Mouse (Mus musculus) layer of hippocampus, adult 2 months (tissue): ENCODE measurements around the gene Fgd5. TPM values are rescaled to one million over a fixed set of nuclear protein-coding genes. Genes with fewer than 3 reads are reported as not detected.
A peak's percentile ranks its signal among the peaks of the same experiment; 100 is the strongest.
"Not testable (repeated sequence)": the region's sequence is repeated elsewhere in the genome, so short reads cannot be mapped to it uniquely, and the experiment has no call there.

ENCODE experiments used
- DNase-seq, 2 experiments: peaks; one replicate each; pipeline ENCODE4 v3.0.0; 2022; ENCODE audit warnings: low spot score in 2 of 2
- H3K27ac ChIP-seq: fragments of 200-600 bp; 2 replicates; pipeline ENCODE4 v1.8.1; 2022
- H3K4me3 ChIP-seq: fragments of 200-600 bp; 2 replicates; pipeline ENCODE4 v1.8.1; 2022; ENCODE audit warnings: mild to moderate bottlenecking
- CTCF ChIP-seq: fragments of 200-600 bp; conservative IDR thresholded peaks from 2 replicates; pipeline ENCODE4 v1.8.1; 2022; ENCODE audit warnings: antibody characterized with exemption, mild to moderate bottlenecking, moderate library complexity
- long read RNA-seq, 2 experiments: library from polyadenylated mRNA; stranded (forward); transcript quantifications; one replicate each; pipeline ENCODE4 v2.0.0; 2021; ENCODE audit warnings: borderline mapping rate in 2 of 2
- total RNA-seq, 2 experiments: library from RNA; stranded (reverse); gene quantifications; 2 replicates each; pipeline ENCODE4 v1.2.3; 2021

Gene Fgd5
- 1 to 10 TPM; 4.3 to 5.7 TPM for total RNA-seq
- long read RNA-seq, experiment 1, full-length matches to known transcripts, result 1 of 2 reads
- long read RNA-seq, experiment 1, partial matches to known transcripts, result 1 of 2 reads
- long read RNA-seq, experiment 1, other reads (novel, unspliced or antisense), result 0 of 2 reads
- long read RNA-seq, experiment 2, full-length matches to known transcripts, result 3 of 5 reads
- long read RNA-seq, experiment 2, partial matches to known transcripts, result 2 of 5 reads
- long read RNA-seq, experiment 2, other reads (novel, unspliced or antisense), result 0 of 5 reads

DNA sequence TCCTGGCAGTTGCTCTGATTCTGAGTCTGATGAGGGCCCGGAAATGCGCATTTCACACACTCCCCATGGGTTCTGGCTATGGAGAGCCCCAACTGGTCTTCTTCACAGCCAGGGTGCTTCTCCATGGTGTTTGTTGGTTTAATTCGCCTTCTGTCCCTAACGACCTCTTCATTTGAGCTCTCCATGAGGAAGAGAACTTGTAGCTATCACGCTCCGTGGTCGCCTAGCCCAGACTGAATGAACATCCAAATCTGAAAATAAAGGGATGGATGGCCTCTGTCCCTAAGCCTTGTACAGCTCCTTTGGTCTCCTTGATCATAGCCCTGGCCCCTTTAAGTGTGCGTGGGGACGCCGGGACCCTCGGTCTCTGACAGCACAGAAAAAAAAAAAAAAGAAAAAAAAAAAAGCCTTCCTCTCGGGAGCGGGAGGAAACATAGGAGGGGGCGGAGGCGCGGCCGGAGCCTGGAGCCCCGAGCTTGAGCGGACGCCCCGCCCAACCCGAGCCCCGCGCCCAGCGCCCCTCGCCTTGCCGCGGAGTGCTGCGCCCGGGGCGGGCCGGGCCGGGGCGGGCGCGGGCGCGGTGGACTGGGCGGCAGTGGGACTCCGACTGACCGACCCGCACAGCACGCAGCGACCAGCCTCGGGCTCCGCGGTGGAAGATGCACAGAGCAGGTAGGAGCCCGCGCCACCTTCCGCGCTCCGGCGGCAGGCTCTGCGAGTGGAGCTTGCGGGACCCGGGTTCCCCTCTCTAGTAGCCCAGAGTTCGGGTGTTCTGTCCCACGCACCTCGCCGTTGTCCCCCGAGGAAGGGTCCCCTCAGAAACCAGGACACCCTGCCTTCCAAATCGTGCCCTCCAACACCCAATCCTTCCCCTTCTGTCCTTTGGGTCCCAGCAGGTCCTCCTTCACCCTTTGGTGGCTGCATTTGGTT, at the start of gene Fgd5:
Fgd5 (plus strand) TSS at position 508 of the 930 bp plus-strand sequence.
- Histone ChIP-seq H3K27ac (peak within 1 kb of the TSS; percentile 70), H3K4me3 (peak within 1 kb of the TSS; percentile 52)
- no peak for TF ChIP-seq CTCF
- DNase-seq, result no peak

DNA sequence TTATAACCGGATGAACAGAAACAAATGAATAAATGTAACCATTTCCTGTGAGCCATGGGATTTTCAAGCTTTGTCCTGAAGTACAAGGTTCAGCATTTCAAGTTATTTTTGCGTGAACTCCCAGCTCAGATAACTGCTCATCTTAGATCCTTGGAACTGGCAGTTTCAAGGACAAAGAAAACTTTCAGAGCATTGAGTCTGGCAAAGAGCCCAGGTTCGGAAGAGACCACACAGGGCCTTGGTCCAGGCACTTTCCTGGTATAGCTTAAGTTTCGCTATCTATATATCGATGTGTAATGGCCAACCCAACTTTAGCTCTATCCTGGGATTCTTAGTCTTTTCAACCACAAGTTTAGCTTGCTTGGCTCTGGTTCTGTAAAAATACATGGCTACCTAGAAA, 47.4 kb upstream of the Fgd5 start:
- no peak overlapping the region for H3K4me3 ChIP-seq
- DNase-seq, result no peak
- TF ChIP-seq CTCF, result no peak
- no peak overlapping the region for H3K27ac ChIP-seq

DNA sequence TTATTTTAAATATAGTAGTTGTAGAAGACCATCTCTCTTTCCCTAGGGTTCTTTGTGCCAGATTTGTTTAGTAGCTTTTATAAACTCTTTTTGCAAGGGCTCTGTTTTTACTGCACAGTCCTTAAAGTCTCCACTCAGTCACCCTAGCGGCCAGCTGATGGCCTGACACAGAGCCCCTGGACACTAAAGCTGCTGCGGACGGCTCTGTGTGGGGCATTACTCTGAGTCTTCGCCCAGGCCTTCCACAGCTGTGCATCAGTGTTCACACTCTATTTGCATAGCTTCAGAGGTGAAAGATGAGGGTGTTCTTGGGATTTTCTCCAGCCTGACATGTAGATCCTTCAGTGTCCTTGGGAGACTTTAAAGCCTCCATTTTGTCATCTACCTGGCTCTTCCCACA, 40.2 kb upstream of the Fgd5 start:
- no peak overlapping the region for H3K27ac ChIP-seq
- DNase-seq, result no peak
- 0 out of 2 replicates have a peak, but pooled peaks have one; percentile 10 for TF ChIP-seq CTCF
- H3K4me3 ChIP-seq, result no peak overlapping the region

DNA sequence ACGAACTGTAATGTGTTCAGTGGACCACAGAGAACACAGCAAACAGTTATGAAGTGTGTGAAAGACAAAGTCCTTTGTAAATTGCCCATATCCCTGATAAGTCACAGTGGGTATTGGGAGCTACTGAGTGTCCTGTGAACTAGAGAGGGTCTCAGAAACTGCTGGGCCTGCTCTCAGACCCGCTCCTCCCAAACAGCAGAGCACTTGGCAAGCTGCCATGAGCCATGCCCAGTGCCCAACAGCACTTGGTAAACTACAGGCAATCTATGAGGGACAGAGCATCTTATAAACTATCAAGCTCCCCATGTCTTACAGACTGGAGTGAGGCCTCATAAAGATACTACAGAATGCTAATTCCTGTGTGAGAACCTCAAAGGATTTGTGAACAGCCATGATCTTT, 30.3 kb upstream of the Fgd5 start:
- no peak for DNase-seq
- no peak overlapping the region for H3K27ac ChIP-seq
- TF ChIP-seq CTCF, result no peak
- H3K4me3 ChIP-seq, result no peak overlapping the region

DNA sequence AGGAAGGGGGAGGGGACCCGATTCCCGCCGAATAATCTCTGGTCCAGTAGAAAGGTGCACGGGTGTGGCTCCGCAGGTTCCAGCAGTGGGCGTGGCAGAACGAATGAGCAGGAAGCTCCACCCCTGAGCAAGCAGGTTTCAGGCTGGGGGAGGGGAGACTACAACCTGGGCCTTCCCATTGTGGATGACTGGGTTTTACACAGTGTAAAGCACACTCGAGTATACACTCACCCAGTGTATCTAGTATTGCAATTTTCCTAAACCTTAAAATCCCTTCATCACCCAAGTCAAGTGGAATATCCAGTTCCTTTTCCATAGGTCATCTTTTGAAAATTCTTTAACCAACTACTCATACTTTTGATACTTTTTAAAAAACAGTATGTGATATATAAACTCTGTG, 20.7 kb upstream of the Fgd5 start:
- not testable (repeated sequence) for H3K4me3 ChIP-seq, DNase-seq, H3K27ac ChIP-seq

DNA sequence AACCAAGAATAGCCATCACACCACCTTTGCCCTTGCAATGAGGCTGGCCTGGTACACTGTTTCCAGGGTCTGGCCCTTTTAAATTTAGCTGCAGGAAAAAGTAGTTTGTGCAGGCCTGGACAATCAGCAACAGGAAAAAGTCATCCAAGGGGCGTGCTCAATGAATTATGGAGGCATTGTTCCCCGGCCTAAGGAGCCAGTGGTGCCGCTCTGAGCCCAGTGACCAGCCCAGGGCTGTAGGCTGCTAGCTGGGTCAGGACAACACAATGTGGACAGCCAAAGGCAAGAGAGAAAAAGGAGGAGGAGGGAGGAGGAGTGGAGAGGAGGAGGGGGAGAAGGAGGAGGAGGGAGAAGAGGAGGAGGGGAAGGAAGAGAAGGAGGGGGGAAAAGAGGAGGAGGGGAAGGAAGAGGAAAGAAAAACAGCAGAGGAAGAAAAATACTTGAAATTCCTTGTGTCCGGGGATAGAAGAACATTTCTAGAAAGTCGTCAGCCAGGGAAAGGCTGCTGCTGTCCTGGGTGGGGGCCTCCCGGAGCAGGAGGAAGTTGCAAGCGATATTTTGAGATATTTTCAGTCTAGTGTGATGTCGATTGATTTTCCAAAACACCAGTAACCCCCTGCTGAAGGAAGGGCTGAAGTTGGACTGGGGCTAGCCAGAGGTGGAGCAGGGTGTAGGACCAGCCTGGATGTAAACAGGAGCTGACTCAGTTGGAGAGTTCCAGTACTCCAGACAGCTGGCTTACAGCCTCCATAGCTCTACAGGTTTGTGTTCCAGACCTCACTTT, 18.5 kb upstream of the Fgd5 start:
- TF ChIP-seq CTCF, result no peak
- no peak for DNase-seq
- H3K27ac ChIP-seq, result peak overlapping the region; percentile 52; the same call in 1 of the 2 replicates
- H3K4me3 ChIP-seq, result no peak overlapping the region; the same call in 1 of the 2 replicates

DNA sequence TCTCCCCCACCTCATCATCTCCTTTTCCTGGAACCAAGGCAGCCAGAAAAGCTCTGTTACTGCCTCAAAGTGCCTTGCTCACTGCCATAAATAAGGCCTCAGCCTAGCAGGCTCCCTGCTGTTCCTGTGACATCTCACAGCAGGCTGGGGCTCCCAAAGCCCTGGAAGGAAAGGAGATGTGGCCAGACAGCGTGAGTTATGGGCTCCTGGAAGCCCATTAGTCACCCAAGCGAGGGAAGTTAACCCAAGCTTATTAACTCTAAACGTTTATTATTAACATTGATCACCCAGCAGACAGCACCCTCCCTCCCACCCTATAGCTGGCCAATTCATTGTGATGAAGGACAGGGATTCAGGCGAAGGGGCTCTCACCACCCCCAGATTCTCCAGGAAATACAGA, 15.2 kb upstream of the Fgd5 start:
- no peak for TF ChIP-seq CTCF
- no peak overlapping the region for H3K4me3 ChIP-seq
- no peak for DNase-seq
- H3K27ac ChIP-seq, result no peak overlapping the region

DNA sequence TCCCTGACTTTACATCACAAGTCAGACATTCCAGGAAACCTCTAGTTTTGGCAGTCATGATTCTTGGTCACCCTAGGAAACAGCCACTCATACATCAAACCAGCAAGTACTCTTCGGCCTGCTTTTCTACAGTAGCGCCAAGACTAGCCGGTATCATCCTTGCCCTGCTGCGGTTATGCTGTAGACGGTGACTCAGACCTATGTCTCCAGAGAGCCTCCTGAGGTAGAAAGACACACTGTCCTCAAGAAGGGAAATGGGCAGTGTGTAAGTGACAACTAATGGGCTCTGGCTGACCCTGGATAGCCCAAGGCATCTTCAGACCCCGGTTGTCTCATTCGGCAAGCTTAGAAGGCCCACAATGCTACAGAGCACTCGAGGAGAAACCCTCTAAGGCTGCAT, 13.6 kb upstream of the Fgd5 start:
- no peak overlapping the region for H3K4me3 ChIP-seq
- no peak for DNase-seq
- TF ChIP-seq CTCF, result no peak
- H3K27ac ChIP-seq, result no peak overlapping the region

DNA sequence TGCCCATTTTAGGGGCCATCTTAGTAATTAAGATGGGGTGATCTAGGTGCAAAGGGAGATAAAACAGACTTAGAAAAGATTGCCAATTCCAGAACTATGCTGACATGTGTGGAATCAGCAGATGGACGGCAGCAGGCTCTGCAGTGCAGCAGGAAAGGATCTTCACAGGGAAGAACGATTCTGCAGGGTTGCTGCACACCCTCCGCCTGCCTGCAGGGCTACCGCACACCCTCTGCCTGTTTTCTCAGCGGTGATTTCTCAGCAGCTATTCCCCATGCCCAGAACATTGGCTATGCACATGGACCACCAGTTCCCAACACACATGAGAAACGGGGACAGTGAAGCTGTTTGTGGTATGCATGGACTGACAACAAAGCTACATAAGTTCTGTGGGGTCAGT, 12.7 kb upstream of the Fgd5 start:
- H3K27ac ChIP-seq, result no peak overlapping the region
- no peak for DNase-seq
- no peak overlapping the region for H3K4me3 ChIP-seq
- peak; percentile 58 for TF ChIP-seq CTCF

DNA sequence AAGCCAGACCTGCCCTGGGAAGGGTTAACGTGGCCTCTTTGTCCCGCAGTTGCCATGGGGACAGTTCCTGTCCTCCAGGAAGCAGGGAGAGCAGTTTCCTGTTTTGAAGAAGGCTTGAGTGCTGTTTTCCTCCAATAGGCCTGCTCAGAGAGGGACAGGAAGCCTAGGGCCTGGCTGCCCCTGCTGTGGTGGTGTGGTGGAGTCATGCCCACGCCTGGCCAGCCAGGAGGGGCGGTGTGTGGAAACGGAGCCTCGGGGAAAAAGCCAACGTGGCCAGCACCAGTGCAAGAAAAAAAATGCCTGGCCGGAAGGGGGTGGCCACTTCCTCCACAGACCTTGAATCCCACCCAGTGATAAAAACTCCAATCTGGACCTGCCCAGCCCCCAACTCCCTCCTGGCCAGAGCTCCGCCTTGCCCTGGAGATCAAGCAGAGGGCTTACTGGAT, 6.5 kb upstream of the Fgd5 start:
- no peak for DNase-seq
- H3K4me3 ChIP-seq, result no peak overlapping the region
- TF ChIP-seq CTCF, result peak; percentile 40
- H3K27ac ChIP-seq, result peak overlapping the region; percentile 46; the same call in 1 of the 2 replicates

DNA sequence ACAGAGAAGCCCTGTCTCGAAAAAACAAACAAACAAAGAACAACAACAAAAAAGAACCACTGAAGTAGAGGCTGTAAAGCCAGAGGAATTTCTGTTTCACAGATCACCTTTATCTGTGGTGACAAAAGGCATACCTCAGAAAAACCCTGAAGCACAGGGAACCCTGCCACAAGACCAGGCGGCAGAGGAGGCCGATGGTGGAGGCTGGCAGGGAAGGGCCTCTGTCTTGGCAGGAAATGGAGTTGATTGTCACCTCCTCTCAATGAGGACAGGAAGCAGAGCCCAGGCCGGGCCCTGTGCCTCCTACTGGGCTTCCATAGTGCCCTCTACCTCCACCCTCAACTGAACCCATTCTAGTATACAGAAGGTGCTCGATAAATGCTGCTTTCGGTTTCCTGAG, 4.7 kb upstream of the Fgd5 start:
- no peak overlapping the region for H3K4me3 ChIP-seq
- no peak for TF ChIP-seq CTCF
- H3K27ac ChIP-seq, result no peak overlapping the region
- DNase-seq, result no peak

DNA sequence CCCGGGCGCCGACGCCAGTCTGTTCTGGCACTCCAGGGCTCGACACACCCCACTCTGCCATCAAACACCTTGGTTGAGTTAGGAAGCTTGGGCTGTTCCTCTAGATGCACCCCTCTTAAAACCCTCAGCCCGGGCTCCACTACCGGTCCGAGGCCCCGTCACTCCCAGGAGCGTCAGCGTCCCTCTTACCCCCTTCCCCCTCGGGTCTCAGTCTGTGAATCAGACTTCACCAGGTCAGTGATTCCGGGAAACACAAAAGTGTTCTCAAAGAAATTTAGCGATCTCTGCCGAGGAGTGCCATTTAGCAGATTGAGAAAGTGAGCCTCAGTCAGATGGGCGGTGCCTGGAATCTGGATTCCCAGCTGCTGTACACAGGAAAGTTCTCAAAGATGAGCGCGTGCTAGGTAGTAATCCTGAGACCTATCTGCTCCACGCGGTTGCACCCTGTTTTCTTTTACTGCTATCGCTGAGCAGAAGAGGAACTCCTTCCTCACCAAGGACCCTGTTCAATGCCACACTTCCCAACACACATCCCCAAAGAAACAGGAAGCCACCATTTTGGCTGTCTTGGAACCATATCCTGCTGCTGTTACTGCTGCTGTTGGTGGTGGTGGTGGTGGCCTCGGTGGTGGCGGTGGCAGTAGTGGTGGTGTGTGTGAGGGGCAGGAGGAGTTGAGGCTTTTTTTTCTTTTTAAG, 771 bp downstream of the Fgd5 start:
- Histone ChIP-seq H3K4me3 (peak overlapping the region; percentile 52), H3K27ac (peak overlapping the region; percentile 67)
- DNase-seq, result no peak
- no peak for TF ChIP-seq CTCF

DNA sequence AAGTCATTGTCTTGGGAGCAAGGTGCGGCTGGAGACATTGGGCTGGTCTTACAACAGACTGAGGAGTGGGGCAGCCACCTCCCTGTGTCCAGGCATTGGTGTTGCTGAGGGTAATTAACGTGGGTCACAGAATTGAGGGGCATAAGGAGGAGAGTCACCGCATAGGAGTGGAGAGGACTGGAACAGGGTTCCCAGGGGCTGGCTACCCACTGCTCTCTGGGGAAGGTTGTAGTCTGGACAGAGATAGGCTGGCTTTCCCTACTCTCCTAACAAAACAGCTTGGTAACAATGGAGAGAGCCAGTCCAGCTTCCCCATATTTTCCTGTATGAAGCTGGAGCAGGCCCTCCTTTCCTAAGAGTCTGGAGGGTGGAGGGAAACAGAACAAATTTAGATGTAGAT, 1.3 kb downstream of the Fgd5 start:
- TF ChIP-seq CTCF, result no peak
- no peak for DNase-seq
- 0 out of 2 replicates have a peak overlapping the region, but pooled peaks have one; percentile 23 for H3K27ac ChIP-seq
- H3K4me3 ChIP-seq, result peak overlapping the region; percentile 13; the same call in 1 of the 2 replicates
